Mouse (Mus musculus): ENCODE measurements at regions not wholly inside any gene's neighbourhood (a gene's known extent, or its start where the extent isn't known, plus 50 kb on each side); places are given as distances from the start of the nearest gene placed in this dataset.

GRCm38 (mm10) chr8:25343160-25343602 is 519.0 kb upstream of the Adam5 start:
- DNase-seq, result peak; percentile 49
- Histone ChIP-seq H3K36me3 (ENCODE audit: control insufficient read depth, insufficient read depth, low read length) (no peaks in the 10 kb centered on the region), H3K4me1 (ENCODE audit: control insufficient read depth, insufficient read depth, low read length) (no peaks in the 10 kb centered on the region), H3K27me3 (replicated peaks; ENCODE audit: control insufficient read depth, insufficient read depth, low read length) (no peaks in the 10 kb centered on the region), H3K4me3 (ENCODE audit: insufficient read depth, low read depth, low read length) (no peak overlapping the region), H3K27ac (ENCODE audit: insufficient read depth, low read depth, low read length) (no peak overlapping the region)
- TF ChIP-seq POLR2A (IDR thresholded peaks at IDR 0.05; ENCODE audit: low read depth, low read length), result no peak
- TF ChIP-seq CTCF (conservative IDR thresholded peaks at IDR 0.05; ENCODE audit: insufficient read depth, insufficient read length, low read depth, low read length), result no peak
- 39% methylated on average over 10 of the region's 10 CpGs for WGBS

DNA sequence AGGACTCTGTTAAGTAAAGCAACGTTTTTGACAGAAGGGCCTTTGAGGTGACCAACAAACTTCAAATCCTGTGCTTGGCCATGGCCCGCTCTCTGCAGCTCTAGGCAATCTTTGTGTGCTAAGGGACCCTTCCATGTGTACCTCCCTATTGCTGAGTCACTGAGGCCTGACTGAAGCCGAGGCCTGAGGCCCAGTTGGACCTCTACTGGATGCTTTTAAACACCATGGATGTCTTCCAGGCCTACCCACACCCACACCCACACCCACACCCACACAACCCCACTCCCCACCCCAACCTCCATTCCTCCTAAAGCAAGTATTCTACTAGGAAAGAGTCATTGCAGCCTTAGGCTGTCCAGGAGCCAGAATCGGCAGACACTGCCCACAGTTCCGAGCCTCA is 518.3 kb upstream of the Adam5 start:
- H3K4me1 ChIP-seq (ENCODE audit: control insufficient read depth, insufficient read depth, low read length), result no peaks in the 10 kb centered on the region
- no peak overlapping the region for H3K4me3 ChIP-seq (ENCODE audit: insufficient read depth, low read depth, low read length)
- TF ChIP-seq CTCF (conservative IDR thresholded peaks at IDR 0.05; ENCODE audit: insufficient read depth, insufficient read length, low read depth, low read length) (no peak), POLR2A (IDR thresholded peaks at IDR 0.05; ENCODE audit: low read depth, low read length) (no peak)
- 84% methylated on average over 5 of the region's 5 CpGs for WGBS
- no peaks in the 10 kb centered on the region for H3K36me3 ChIP-seq (ENCODE audit: control insufficient read depth, insufficient read depth, low read length)
- DNase-seq, result no peak
- no peaks in the 10 kb centered on the region for H3K27me3 ChIP-seq (replicated peaks; ENCODE audit: control insufficient read depth, insufficient read depth, low read length)
- no peak overlapping the region for H3K27ac ChIP-seq (ENCODE audit: insufficient read depth, low read depth, low read length)

DNA sequence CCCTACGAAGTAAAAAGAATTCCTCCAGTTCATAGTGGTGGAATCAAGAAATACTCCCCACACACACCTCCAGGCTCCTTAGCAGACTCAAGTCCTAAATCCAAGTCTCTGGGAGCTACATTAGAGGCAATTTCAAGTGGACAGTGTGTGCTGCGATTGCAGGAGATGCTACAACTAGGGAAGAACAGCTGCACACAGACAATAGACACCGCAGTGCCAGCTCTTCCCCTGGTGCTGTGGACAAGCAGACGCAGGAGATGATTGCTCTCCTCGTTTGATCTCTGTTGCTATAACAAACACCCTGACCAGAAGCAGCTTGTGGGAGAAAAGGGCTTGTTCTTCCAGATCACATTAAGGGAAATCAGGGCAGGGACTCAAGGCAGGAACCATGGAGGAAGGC is 517.1 kb upstream of the Adam5 start:
- TF ChIP-seq POLR2A (IDR thresholded peaks at IDR 0.05; ENCODE audit: low read depth, low read length) (no peak), CTCF (conservative IDR thresholded peaks at IDR 0.05; ENCODE audit: insufficient read depth, insufficient read length, low read depth, low read length) (no peak)
- 69% methylated on average over 5 of the region's 5 CpGs for WGBS
- no peak overlapping the region for H3K4me3 ChIP-seq (ENCODE audit: insufficient read depth, low read depth, low read length)
- no peak overlapping the region for H3K27ac ChIP-seq (ENCODE audit: insufficient read depth, low read depth, low read length)
- H3K27me3 ChIP-seq (replicated peaks; ENCODE audit: control insufficient read depth, insufficient read depth, low read length), result no peaks in the 10 kb centered on the region
- H3K4me1 ChIP-seq (ENCODE audit: control insufficient read depth, insufficient read depth, low read length), result no peaks in the 10 kb centered on the region
- DNase-seq, result no peak
- H3K36me3 ChIP-seq (ENCODE audit: control insufficient read depth, insufficient read depth, low read length), result no peaks in the 10 kb centered on the region

GRCm38 (mm10) chr8:25340729-25341128 is 516.6 kb upstream of the Adam5 start:
- Histone ChIP-seq H3K4me1 (ENCODE audit: control insufficient read depth, insufficient read depth, low read length) (no peaks in the 10 kb centered on the region), H3K27me3 (replicated peaks; ENCODE audit: control insufficient read depth, insufficient read depth, low read length) (no peaks in the 10 kb centered on the region), H3K36me3 (ENCODE audit: control insufficient read depth, insufficient read depth, low read length) (no peaks in the 10 kb centered on the region), H3K4me3 (ENCODE audit: insufficient read depth, low read depth, low read length) (no peak overlapping the region), H3K27ac (ENCODE audit: insufficient read depth, low read depth, low read length) (no peak overlapping the region)
- TF ChIP-seq POLR2A (IDR thresholded peaks at IDR 0.05; ENCODE audit: low read depth, low read length) (no peak), CTCF (conservative IDR thresholded peaks at IDR 0.05; ENCODE audit: insufficient read depth, insufficient read length, low read depth, low read length) (no peak)
- DNase-seq, result no peak
- WGBS, result 63% methylated on average over 2 of the region's 2 CpGs

GRCm38 (mm10) chr8:25332120-25332607 is 508.0 kb upstream of the Adam5 start:
- whole genome bisulfite sequencing, result 55% methylated on average over 8 of the region's 8 CpGs
- DNase-seq, result no peak
- Histone ChIP-seq H3K4me3 (ENCODE audit: insufficient read depth, low read depth, low read length) (no peak overlapping the region), H3K36me3 (ENCODE audit: control insufficient read depth, insufficient read depth, low read length) (no peaks in the 10 kb centered on the region), H3K27ac (ENCODE audit: insufficient read depth, low read depth, low read length) (no peak overlapping the region), H3K27me3 (replicated peaks; ENCODE audit: control insufficient read depth, insufficient read depth, low read length) (no peaks in the 10 kb centered on the region), H3K4me1 (ENCODE audit: control insufficient read depth, insufficient read depth, low read length) (no peaks in the 10 kb centered on the region)
- TF ChIP-seq CTCF (conservative IDR thresholded peaks at IDR 0.05; ENCODE audit: insufficient read depth, insufficient read length, low read depth, low read length) (no peak), POLR2A (IDR thresholded peaks at IDR 0.05; ENCODE audit: low read depth, low read length) (no peak)

- Histone ChIP-seq H3K4me3 (ENCODE audit: insufficient read depth, low read depth, low read length) (no peak overlapping the region), H3K27ac (ENCODE audit: insufficient read depth, low read depth, low read length) (peak overlapping the region; percentile 24; the same call in 1 of the 2 replicates), H3K27me3 (replicated peaks; ENCODE audit: control insufficient read depth, insufficient read depth, low read length) (no peaks in the 10 kb centered on the region), H3K4me1 (ENCODE audit: control insufficient read depth, insufficient read depth, low read length) (no peaks in the 10 kb centered on the region), H3K36me3 (ENCODE audit: control insufficient read depth, insufficient read depth, low read length) (no peaks in the 10 kb centered on the region)
- no peak for TF ChIP-seq CTCF (conservative IDR thresholded peaks at IDR 0.05; ENCODE audit: insufficient read depth, insufficient read length, low read depth, low read length)
- no peak for TF ChIP-seq POLR2A (IDR thresholded peaks at IDR 0.05; ENCODE audit: low read depth, low read length)
- peak; percentile 59 for DNase-seq
- 39% methylated on average over 7 of the region's 7 CpGs for WGBS
Measured at GRCm38 (mm10) chr8:25331161-25331776, 507.1 kb upstream of the Adam5 start.

- no peak overlapping the region for H3K4me3 ChIP-seq (ENCODE audit: insufficient read depth, low read depth, low read length)
- 48% methylated on average over 1 of the region's 1 CpGs for WGBS
- H3K4me1 ChIP-seq (ENCODE audit: control insufficient read depth, insufficient read depth, low read length), result no peaks in the 10 kb centered on the region
- DNase-seq, result peak; percentile 59
- H3K36me3 ChIP-seq (ENCODE audit: control insufficient read depth, insufficient read depth, low read length), result no peaks in the 10 kb centered on the region
- no peak overlapping the region for H3K27ac ChIP-seq (ENCODE audit: insufficient read depth, low read depth, low read length)
- no peaks in the 10 kb centered on the region for H3K27me3 ChIP-seq (replicated peaks; ENCODE audit: control insufficient read depth, insufficient read depth, low read length)
- no peak for TF ChIP-seq CTCF (conservative IDR thresholded peaks at IDR 0.05; ENCODE audit: insufficient read depth, insufficient read length, low read depth, low read length)
Measured at GRCm38 (mm10) chr8:25329791-25330190, 505.6 kb upstream of the Adam5 start.

All from kidney, adult 2 months (tissue).